Mouse (Mus musculus) ES-E14 (cell line): Measurements from ENCODE around the gene Krtap5-5.

Experiments used
- MAFK ChIP-seq: IDR thresholded peaks from 2 replicates; pipeline ENCODE4 v1.6.1; 2014; ENCODE audit warnings: mild to moderate bottlenecking, low read depth, low read length, inconsistent platforms; ENCODE audit not compliant: insufficient read depth
- ZC3H11A ChIP-seq: IDR thresholded peaks from 2 replicates; pipeline ENCODE4 v1.6.1; 2012; ENCODE audit warnings: low read depth, mild to moderate bottlenecking, inconsistent platforms, low read length, borderline replicate concordance

DNA sequence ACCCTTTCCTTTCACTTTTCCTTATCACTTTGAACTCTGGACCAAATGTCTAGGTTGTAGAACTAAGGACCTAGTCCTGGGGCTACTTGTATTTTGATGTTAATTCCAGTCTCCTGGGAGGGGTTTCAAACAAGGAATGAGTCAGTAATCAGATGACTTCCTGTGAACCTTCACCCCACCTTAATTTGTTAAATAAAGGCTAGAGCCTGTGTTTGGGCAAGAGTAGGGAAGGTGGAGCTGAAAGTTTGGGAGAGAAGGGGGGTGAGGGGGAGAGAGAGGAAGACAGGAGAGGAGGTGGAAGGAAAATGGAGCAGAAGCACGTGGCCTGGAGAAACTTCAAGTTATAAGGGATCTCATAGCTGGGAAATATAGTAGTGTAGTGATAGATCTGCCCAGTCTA, 1.8 kb upstream of the Krtap5-5 start:
- TF ChIP-seq MAFK = no peak
- TF ChIP-seq ZC3H11A = no peak
